Mouse (Mus musculus): Measurements from ENCODE around the gene Spop.

GRCm38 (mm10) chr11:95519299-95519698, 105.4 kb downstream of the Spop start:
- TF ChIP-seq CTCF (IDR thresholded peaks at IDR 0.05; ENCODE audit: low read depth, low read length) (no peak), POLR2A (IDR thresholded peaks at IDR 0.05; ENCODE audit: extremely low read depth, insufficient read depth, low read length) (no peak)

Data from liver, adult 2 months (tissue).